Mouse (Mus musculus) kidney, adult 8-10 months (tissue): Measurements from ENCODE around the gene Zfp418.
"Not testable (repeated sequence)": the region's sequence is repeated elsewhere in the genome, so short reads cannot be mapped to it uniquely, and the experiment has no call there.

Experiments used
- DNase-seq, 2 experiments: peaks; one replicate each; pipeline ENCODE4 v3.0.0; 2022

Zfp418 gene

DNA sequence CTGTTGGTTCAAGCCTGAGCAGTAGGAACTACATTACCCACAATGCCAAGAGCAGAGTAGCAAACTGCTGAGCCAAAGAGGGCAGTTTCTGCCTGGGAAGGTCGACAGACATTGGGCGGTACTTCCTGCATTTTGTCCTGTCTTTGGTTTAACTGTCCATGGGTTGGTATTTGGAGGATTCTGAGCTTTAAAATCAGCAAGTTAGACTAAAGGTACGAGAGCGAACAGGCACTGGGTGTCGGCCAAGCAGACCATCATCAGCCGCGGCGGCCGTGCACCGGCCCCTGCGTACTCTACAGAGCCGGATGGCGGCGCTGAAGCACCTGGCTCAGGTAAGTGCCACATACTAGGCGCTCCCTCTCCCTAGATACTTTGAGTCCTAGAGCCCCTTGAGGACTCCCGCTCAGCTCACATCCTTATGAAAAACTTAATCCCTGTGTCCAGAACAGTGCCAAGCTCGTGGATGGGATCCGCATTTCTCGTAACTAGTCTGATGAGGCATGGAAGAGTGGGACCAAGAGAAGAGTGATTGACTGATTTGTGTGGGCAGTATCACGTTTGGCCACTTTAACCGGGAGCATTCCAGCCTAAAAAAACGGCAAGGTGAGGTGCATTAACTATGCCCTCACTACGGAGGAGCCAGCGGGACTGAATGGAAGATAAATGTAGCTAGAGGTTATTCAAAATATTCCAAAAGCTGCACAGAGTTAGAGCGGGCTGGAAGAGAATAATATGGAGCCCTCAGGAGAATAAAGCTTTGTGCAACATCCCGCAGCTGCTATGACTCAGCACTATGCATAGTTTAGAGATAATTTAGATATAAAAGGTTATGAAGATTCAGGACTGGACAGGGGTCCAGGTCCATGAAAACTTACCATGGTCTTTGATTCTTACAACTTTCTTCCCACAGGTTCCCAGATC is at the start of gene Zfp418:
Zfp418 (plus strand) TSS at position 104 of the 921 bp plus-strand sequence.
- peak; percentile 69 to 78 for DNase-seq

DNA sequence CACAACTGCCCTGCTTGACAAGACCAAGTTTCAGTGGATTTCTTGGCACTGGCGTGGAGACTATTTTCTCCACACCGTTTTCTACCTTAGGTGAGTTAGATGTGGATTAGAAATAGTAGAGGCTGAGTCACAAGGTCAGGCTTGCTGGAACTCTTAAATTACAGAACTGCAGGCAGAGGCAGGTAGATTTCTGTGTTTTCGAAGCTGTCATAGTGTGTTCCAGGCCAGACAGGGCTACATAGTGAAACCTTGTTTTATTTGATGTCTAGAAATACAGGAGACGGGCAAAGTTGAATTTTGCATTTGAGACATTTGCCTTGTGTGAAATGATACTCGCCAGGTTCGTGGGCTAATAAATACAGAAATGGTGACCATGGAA is 49.5 kb upstream of the Zfp418 start:
- no peak for DNase-seq

DNA sequence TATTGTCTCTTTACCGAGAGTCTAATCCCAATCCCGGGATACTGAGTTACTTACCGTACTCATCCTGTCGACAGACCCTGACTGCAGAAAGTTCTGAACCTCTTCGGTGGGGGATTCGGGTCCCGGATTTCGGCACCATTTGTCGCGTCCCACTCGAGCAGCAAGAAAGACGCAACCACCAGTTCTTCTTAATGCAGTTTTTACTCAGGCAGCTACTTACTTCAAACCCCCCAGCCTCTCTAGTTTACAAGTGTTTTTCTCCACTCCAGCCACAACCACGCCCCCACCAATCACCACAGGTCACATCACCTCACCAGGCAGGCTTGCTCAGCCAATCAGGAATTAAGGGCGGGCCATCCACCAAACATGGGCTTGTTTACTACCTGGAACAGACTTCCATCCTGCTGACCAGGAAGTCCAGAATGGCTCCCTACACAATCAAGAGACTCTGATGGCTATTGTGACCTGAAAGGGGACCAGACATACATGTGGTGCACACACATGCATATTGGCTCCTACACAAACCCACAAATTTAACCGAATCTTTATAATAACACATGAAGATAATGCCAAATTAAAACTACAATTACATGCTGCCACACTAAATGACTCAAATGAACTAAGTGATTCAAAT is 40.5 kb upstream of the Zfp418 start:
- DNase-seq: not testable (repeated sequence)

DNA sequence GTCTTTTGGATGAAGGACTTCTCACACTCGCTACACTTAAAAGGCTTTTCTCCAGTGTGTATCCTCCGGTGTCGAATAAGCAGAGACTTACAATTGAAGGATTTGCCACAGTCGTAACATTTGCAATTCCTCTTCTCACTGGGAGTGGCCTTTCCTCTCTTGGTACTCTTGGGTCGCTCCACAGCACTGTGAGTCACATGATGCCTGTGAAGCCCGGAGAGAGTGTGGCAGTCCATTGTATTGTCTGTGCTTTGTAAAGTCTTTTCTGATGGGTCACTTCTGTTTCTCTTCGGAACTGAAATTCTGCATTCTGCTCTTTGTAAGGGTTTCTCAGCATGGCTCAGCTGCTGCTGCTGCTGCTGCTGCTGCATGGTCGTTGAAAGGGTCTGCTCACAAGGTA is 38.4 kb upstream of the Zfp418 start:
- DNase-seq: no peak

DNA sequence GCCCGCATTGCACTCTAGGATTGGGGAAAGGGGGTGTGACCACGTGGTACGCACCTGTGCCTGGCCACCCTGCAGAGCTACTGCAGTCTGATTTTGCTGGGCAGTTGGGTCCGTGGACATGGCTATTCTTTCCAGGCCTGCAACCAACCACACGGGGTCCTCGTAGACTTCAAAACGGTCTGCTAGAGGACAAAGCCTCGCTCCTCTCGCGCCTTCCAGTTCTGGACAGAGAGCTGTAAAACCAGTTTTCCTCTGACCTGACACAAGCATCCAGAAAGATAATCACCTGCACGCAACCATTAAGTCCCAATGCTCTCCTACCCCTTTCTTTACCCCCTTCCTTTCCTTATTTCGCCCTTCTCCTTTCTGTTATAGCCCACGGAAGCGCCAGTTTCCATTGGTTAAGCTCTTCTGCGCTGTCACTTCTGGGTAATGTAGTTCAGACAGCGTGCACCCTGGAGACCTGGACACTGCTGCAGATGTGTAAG is 34.7 kb upstream of the Zfp418 start, which contains the start of gene Zfp773:
Zfp773 (minus strand) TSS at position 377 of the 488 bp plus-strand sequence.
- peak; percentile 52 to 65 for DNase-seq

DNA sequence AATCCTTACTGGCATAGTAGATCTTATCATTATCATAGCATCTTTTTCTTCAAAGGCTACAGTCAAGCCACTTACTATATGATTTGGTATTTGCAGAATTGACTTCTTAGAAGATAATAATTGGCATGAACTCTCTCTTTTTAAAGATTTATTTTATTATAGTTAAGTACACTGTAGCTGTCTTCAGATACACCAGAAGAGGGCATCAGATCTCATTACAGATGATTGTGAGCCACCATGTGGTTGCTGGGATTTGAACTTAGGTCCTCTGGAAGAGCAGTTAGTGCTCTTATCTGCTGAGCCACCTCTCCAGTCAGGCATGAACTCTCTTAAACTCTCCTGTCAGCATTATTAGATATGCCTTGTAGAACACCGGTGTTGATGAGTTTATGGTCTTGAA is 26.9 kb upstream of the Zfp418 start:
- no peak for DNase-seq

DNA sequence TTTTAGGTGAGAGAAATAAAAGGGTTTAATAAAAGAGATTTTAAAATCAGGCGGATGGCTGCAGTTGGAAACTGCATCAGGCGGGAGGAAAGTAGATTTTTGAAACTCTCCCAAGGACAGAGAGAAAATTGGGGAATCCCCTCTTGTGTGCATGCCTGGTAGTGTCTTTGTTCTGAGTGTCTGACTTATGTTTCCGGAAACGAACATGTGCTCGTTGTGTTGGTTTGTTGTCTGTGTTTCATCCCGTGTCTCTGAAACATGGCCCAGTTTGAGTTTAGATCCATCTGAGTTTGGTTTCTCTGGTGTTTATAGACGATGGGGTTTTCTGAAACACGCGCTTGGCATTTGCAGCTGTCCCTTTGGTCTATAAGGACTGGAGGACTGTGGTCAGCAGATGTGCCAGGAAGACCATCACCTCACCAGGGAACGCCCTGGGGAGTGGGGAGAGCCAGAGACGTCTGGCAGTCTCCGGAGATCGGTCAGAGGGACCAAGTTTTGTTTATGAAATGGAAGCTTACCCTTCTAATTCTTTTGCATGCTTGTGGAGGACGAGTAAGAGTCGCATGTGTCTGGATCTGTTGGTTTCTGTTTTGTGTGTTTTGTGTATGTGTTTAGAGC is 25.0 kb upstream of the Zfp418 start:
- DNase-seq: no peak

DNA sequence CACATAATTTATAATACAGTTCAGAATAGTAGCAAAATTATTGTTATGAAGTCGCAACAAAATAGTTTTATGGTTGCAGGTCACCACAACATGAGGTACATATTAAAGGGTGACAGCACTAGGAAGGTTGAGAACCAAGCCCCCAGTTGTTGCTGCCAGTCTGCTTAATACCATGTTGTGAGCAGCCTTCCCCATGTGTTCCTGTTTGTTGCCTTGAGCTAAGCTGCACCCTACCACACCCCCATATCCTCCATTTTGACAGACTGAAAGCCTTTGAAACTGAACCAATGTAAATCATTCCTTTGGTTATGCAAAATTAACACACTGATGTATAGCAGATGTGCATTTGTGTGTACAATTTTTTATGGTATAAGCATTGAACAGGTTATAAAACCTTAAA is 14.8 kb downstream of the Zfp418 start:
- no peak for DNase-seq

DNA sequence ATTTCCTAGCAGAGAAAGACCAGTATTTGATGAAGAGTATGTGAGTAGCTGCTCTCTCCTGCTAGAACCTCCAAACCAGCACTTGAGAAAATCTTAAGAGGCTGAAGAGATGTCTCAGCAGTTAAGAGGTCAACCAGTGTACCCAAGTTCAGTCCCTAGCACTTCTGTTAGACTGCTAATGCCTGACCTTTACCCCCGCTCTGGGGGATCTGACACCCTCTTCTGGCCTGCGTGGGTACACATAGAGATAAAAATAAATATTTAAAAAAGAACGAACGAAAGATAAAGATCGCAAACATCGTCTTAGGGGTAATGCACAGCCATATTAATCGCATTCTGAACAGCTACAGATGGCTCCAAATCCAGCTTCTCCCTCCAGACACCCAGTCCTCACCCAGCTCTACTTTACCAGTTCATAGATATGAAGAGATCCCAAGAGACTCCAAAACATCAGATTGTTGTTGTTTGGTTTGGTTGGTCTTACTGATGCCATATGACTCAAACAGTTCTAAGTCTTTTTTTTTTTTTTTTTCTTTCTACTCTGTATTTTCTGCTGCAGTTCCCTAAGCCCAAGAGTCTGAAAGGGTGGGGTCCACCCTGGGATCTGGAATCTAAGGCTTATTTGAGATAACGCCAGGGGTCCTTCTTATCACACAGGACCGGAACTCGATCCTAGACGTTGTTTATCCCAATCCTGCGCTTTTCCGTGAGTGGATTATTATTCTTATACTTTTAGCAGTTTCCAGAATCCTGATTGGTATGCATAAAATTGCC is 16.5 kb downstream of the Zfp418 start:
- DNase-seq: no peak

DNA sequence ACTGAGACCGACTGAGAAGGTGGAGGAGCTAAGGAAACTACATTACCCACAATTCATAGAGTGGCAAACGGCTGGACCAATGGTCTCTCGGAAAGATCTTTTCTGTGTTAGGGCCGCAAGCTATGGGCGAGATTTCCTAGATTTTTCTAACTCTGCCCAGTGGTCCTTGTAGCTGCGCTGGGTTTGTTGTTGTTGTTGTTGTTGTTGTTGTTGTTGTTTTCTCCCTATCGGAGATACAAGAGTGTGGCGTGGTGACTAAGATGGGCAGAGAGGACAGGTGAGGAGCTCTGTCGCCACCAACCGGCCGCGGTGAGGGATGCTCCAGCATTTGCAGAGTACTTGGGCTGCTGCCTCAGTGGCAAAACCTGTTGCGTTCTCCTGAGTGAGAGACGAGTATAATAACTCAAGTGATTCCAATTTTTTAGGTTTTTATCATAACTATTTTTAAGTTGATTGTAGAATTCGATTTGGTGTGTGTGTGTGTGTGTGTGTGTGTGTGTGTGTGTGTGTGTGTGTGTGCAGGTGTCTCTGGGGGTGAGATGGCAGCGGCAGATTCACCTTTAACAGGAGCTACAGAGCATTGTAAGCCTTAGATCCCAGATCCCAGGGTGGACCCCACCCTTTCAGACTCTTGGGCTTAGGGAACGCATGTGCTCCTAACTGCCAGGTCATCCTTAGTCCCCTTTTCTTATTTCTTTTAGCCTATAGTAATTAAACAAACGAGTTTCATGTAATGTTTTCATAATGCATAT is 17.2 kb downstream of the Zfp418 start:
- peak; percentile 37 to 69 for DNase-seq

DNA sequence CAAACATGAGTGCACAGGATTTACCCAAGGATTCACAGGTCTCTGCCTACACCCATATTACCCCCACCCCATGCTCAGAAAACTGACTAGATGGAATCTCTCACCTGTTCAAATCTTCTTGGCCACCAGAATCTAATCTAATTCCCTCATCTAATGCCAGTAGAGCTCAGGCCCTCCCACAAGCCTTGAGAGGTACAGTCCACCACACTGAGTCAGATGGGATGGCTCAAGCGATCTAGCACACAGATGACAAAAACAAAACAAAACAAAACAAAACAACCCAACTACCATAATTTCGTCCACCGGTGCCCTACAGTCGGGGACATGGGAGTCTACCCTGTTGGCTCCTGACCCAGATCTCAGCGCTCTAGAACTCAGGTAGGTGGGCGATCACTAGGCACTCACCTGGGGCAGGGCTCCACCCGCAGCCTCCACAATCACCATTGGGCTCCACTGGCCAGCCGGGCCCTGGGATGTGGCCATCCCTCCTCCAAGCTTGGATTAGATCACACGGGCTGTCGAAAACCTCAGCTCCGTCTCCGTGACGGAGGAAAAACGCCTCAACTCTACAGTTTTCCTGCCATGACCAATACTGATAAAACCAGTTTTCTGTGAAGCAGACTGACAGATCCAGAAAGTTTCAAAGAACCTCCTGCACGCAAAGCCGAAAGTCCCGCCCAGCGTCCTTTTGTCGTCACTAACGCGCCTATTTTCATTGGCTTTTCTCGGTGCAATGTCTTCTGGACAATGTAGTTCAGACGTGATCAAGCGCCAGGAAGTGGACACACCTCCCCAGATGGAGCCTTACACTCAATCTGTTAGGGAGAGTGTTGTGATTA is 38.4 kb downstream of the Zfp418 start, which contains the start of gene Zfp772:
Zfp772 (minus strand) TSS at position 686 of the 839 bp plus-strand sequence.
- peak; percentile 47 to 57 for DNase-seq
